Mouse (Mus musculus): ENCODE results near the gene Gm47283. TPM values are rescaled to one million over a fixed set of nuclear protein-coding genes. Genes with fewer than 3 reads are reported as not detected.
A peak's percentile ranks its signal among the peaks of the same experiment; 100 is the strongest.
"Not testable (repeated sequence)": the region's sequence is repeated elsewhere in the genome, so short reads cannot be mapped to it uniquely, and the experiment has no call there.

The Gm47283 gene
- total and polyA plus RNA-seq, 2 experiments from 2014 or later, result not detected

DNA sequence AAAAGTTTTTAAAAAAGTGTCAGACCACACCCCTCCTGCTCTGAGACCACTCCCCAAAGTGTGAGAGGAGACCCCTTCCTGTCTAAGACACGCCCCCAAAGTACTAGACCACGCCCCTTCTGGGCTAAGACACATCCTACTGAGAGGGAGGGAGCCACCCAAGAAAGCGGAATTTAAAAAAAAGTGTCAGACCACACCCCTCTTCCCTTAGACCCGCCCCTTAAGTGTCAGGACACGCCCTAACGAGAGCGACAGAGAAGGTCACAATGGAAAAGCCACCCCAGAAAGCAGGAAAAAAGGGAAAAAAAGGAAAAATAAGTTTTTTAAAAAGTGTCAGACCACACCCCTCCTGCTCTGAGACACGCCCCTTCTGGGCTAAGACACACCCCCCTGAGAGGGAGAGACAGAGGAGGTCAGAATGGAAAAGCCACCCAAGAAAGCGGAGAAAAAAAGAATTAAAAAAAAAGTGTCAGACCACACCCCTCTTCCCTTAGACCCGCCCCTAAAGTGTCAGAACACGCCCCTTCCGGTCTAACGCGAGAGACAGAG is 44.5 kb upstream of the Gm47283 start:
- no peaks in the 10 kb centered on the region for H3K4me1 ChIP-seq (ENCODE audit: insufficient read depth, low read length)
- H3K4me3 ChIP-seq (ENCODE audit: low read depth, low read length), result no peak overlapping the region
- H3K36me3 ChIP-seq (ENCODE audit: insufficient read depth, low read length), result peaks cover 17% of the 10 kb centered on the region
- 56% methylated on average over 14 of the region's 14 CpGs for WGBS
- H3K27me3 ChIP-seq (ENCODE audit: insufficient read depth, low read length), result no peaks in the 10 kb centered on the region
- H3K9ac ChIP-seq (replicated peaks; ENCODE audit: low read length, poor library complexity, severe bottlenecking), result no peak overlapping the region
- no peak for TF ChIP-seq CTCF (IDR thresholded peaks at IDR 0.05)
- DNase-seq (ENCODE audit: low spot score), result peak; percentile 77
- H3K4me2 ChIP-seq (ENCODE audit: low read depth, low read length, poor library complexity, severe bottlenecking), result no peak overlapping the region
- no peak; the same call in 1 of the 2 replicates for ATAC-seq (ENCODE audit: low FRiP score)
- peaks cover 48% of the 10 kb centered on the region for H3K9me3 ChIP-seq (ENCODE audit: low read length)
- no peak overlapping the region for H3K27ac ChIP-seq (ENCODE audit: low read depth, low read length)

DNA sequence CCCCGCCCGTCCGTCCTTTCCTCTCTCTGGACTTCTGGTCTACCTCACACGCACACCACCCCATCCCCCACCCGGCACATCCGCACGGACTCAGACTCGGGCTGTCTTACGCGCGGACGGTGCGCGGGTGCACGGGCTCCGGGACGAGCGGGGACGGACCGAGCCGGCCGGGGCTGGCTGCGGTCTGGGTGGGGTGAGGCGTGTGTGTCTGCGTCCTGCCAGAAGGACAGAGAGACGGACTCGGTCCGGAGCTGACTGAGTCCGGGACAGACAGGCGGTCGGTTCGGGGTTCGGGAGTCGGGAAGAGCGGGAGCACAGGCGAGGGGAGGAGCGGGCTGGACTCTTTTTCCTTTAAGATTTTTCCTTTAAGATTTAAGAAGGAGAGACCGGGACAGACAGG is 43.5 kb upstream of the Gm47283 start:
- Histone ChIP-seq H3K36me3 (ENCODE audit: insufficient read depth, low read length) (peaks cover 17% of the 10 kb centered on the region), H3K9me3 (ENCODE audit: low read length) (peaks cover 48% of the 10 kb centered on the region)
- H3K27me3 ChIP-seq (ENCODE audit: insufficient read depth, low read length); H3K4me3 ChIP-seq (ENCODE audit: low read depth, low read length); H3K4me1 ChIP-seq (ENCODE audit: insufficient read depth, low read length); H3K27ac ChIP-seq (ENCODE audit: low read depth, low read length); H3K9ac ChIP-seq (replicated peaks; ENCODE audit: low read length, poor library complexity, severe bottlenecking); H3K4me2 ChIP-seq (ENCODE audit: low read depth, low read length, poor library complexity, severe bottlenecking): not testable (repeated sequence)
- 77% methylated on average over 38 of the region's 38 CpGs for WGBS
- DNase-seq (ENCODE audit: low spot score) (peak; percentile 50), ATAC-seq (ENCODE audit: low FRiP score) (peak; percentile 45)

DNA sequence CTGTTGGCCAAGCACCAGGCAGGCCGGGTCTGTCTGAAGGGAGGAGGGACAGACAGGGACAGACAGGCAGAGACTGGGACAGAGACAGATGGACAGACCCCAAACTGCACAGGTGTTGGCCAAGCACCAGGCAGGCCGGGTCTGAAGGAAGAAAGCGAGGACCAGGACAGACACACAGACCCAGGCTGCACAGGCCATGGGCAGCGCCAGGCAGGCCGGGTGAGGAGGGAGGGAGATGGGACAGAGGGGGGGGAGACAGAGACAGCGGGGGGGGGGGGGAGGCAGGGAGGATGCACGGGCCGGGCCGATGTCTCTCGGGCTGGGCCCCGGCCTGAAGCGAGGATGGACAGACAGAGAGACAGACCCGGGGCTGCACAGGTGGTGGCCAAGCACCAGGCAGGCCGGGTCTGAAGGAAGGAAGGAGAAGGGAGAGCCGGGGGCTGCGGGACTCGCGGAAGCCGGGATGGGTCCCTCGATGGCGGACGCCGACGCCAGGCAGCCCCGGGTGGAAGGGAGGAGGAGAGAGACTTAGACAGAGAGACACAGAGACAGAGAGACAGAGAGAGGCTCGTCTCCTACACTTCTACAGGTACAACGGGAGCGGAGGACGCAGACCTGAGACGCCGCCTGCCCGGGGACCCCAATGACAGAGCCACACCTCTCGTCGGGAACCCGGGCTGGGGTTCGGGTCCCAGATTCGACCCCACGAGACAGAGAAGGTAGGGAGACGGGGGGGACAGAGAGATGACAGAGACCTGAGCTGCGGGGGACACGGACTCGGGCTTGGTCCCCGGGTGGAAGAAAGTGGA is 42.9 kb upstream of the Gm47283 start:
- peaks cover 48% of the 10 kb centered on the region for H3K9me3 ChIP-seq (ENCODE audit: low read length)
- WGBS, result 82% methylated on average over 43 of the region's 43 CpGs

GRCm38 (mm10) chrY:90742261-90743052 is 42.1 kb upstream of the Gm47283 start:
- peak; percentile 65 for DNase-seq (ENCODE audit: low spot score)
- 90% methylated on average over 47 of the region's 49 CpGs for WGBS
- not testable (repeated sequence) for H3K9ac ChIP-seq (replicated peaks; ENCODE audit: low read length, poor library complexity, severe bottlenecking); H3K4me1 ChIP-seq (ENCODE audit: insufficient read depth, low read length); H3K4me2 ChIP-seq (ENCODE audit: low read depth, low read length, poor library complexity, severe bottlenecking); H3K27ac ChIP-seq (ENCODE audit: low read depth, low read length); ATAC-seq (ENCODE audit: low FRiP score); H3K4me3 ChIP-seq (ENCODE audit: low read depth, low read length); H3K27me3 ChIP-seq (ENCODE audit: insufficient read depth, low read length)
- Histone ChIP-seq H3K9me3 (ENCODE audit: low read length) (peaks cover 45% of the 10 kb centered on the region), H3K36me3 (ENCODE audit: insufficient read depth, low read length) (peaks cover 16% of the 10 kb centered on the region)

More for the DNA sequence above, 42.9 kb upstream of the Gm47283 start:
- peak; percentile 39 for ATAC-seq (ENCODE audit: low FRiP score)
- H3K27me3 ChIP-seq (ENCODE audit: insufficient read depth, low read length); H3K4me3 ChIP-seq (ENCODE audit: low read depth, low read length); H3K4me2 ChIP-seq (ENCODE audit: low read depth, low read length, poor library complexity, severe bottlenecking); H3K4me1 ChIP-seq (ENCODE audit: insufficient read depth, low read length); H3K27ac ChIP-seq (ENCODE audit: low read depth, low read length); H3K9ac ChIP-seq (replicated peaks; ENCODE audit: low read length, poor library complexity, severe bottlenecking): not testable (repeated sequence)
- peaks cover 17% of the 10 kb centered on the region for H3K36me3 ChIP-seq (ENCODE audit: insufficient read depth, low read length)
- DNase-seq (ENCODE audit: low spot score), result peak; percentile 62

- H3K4me1 ChIP-seq (ENCODE audit: insufficient read depth, low read length); H3K4me3 ChIP-seq (ENCODE audit: low read depth, low read length); H3K9ac ChIP-seq (replicated peaks; ENCODE audit: low read length, poor library complexity, severe bottlenecking); H3K4me2 ChIP-seq (ENCODE audit: low read depth, low read length, poor library complexity, severe bottlenecking); H3K27ac ChIP-seq (ENCODE audit: low read depth, low read length); DNase-seq (ENCODE audit: low spot score); H3K27me3 ChIP-seq (ENCODE audit: insufficient read depth, low read length); ATAC-seq (ENCODE audit: low FRiP score): not testable (repeated sequence)
- Histone ChIP-seq H3K9me3 (ENCODE audit: low read length) (peaks cover 39% of the 10 kb centered on the region), H3K36me3 (ENCODE audit: insufficient read depth, low read length) (peaks cover 11% of the 10 kb centered on the region)
- WGBS, result 88% methylated on average over 45 of the region's 46 CpGs
Observed at GRCm38 (mm10) chrY:90743053-90743810, 41.3 kb upstream of the Gm47283 start.
